Mouse (Mus musculus) limb, embryonic 15.5 days (tissue): ENCODE data around the gene Ltbp2. TPM values are rescaled to one million over a fixed set of nuclear protein-coding genes. Genes with fewer than 3 reads are reported as not detected.

Experiments
- ATAC-seq: fragments of 200-750 bp; cut with Nextera tagmentation; 2 replicates; pipeline ENCODE4 v1.8.0; 2017; ENCODE audit warnings: low read depth, moderate TSS enrichment; ENCODE audit not compliant: insufficient number of reproducible peaks, low FRiP score, low TSS enrichment
- H3K27ac ChIP-seq: fragments of 300-500 bp; sonication (generic); 2 replicates; pipeline ENCODE4 v1.5.1; 2015; ENCODE audit warnings: moderate library complexity, mild to moderate bottlenecking, inconsistent platforms
- H3K27me3 ChIP-seq: fragments of 300-500 bp; sonication (generic); 2 replicates; pipeline ENCODE4 v1.6.1; 2015; ENCODE audit warnings: inconsistent platforms
- H3K36me3 ChIP-seq: fragments of 300-500 bp; sonication (generic); 2 replicates; pipeline ENCODE4 v1.6.1; 2015; ENCODE audit warnings: inconsistent platforms
- H3K4me1 ChIP-seq: fragments of 300-500 bp; sonication (generic); 2 replicates; pipeline ENCODE4 v1.6.1; 2015; ENCODE audit warnings: inconsistent platforms
- H3K4me2 ChIP-seq: fragments of 300-500 bp; sonication (generic); 2 replicates; pipeline ENCODE4 v1.6.1; 2015; ENCODE audit warnings: mild to moderate bottlenecking, inconsistent platforms
- H3K4me3 ChIP-seq: fragments of 300-500 bp; sonication (generic); 2 replicates; pipeline ENCODE4 v1.5.1; 2015; ENCODE audit warnings: mild to moderate bottlenecking, inconsistent platforms
- H3K9ac ChIP-seq: fragments of 300-500 bp; sonication (generic); 2 replicates; pipeline ENCODE4 v1.6.1; 2015; ENCODE audit warnings: inconsistent platforms
- H3K9me3 ChIP-seq: fragments of 300-500 bp; sonication (generic); 2 replicates; pipeline ENCODE4 v1.6.1; 2016; ENCODE audit warnings: inconsistent platforms
- WGBS: fragments of 180-500 bp; shearing (Covaris S2); methylation state at CpG from one replicate; pipeline ENCODE4 v1.1.7; 2015; 5-methylcytosine and 5-hydroxymethylcytosine counted together
- polyA plus RNA-seq: library from polyadenylated mRNA; unstranded; fragments of >200 nt; fragmentation: Nextera tagmentation; extraction: Ambion mirVana; gene quantifications from 2 replicates; pipeline ENCODE4 v1.2.1, GENCODE M21; 2015

Ltbp2 gene
- polyA plus RNA-seq, 1 experiment from 2014 or later = 7.1 TPM

DNA sequence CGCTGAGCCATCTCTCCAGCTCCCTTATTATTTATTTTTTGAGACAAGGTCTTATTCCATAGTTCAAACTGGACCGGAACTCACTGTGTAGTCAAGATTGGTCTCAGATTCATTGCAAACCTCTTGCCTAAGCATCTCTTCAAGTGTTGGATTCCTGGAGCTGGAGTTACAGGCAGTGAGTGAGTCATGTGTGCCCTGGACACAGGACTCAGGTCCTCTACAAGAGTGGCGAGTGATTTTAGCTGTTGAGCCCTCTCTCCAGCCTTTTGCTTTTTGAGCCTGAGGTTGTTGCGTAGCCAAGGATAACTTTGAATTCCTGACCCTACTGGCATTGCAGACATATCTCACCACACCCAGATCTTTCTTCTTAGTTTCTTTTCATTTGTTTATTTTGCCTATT lies 130.6 kb downstream of the Ltbp2 start:
- ATAC-seq = no peak
- H3K27ac ChIP-seq = no peak overlapping the region
- H3K4me2 ChIP-seq = no peak overlapping the region
- 0 out of 2 replicates have a peak, but pooled peaks cover under 1% of the 10 kb centered on the region for H3K4me1 ChIP-seq
- WGBS = 71% methylated on average over 4 of the region's 4 CpGs
- no peaks in the 10 kb centered on the region for H3K27me3 ChIP-seq
- H3K4me3 ChIP-seq = no peak overlapping the region
- no peaks in the 10 kb centered on the region for H3K9me3 ChIP-seq
- no peak overlapping the region for H3K9ac ChIP-seq
- H3K36me3 ChIP-seq = no peaks in the 10 kb centered on the region

- WGBS = 85% methylated on average over 10 of the region's 10 CpGs
- Histone ChIP-seq H3K4me1 (no peaks in the 10 kb centered on the region), H3K9ac (no peak overlapping the region), H3K36me3 (no peaks in the 10 kb centered on the region), H3K27ac (no peak overlapping the region), H3K4me3 (no peak overlapping the region), H3K9me3 (no peaks in the 10 kb centered on the region), H3K27me3 (no peaks in the 10 kb centered on the region), H3K4me2 (no peak overlapping the region)
- no peak for ATAC-seq
Measured at GRCm38 (mm10) chr12:84743496-84743895, 132.8 kb downstream of the Ltbp2 start.

DNA sequence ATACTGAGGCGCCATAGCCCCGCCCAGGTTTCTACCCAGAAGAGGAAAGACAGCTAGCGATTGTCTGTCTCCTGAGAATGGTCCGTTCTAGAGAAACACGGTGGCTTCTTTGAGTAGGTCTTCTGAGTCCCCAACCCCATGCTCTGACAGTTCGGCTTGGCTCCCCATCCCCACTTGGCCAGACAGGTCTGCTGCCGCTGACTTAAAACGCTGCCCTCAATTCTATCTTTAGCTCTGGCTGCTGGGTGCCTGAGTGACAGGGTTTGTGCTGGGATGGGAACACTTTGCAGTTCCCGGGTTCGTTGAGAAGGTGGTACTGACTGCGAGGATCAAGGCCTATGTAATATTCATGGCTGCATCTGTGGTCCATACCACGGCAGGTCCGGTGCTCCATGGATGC lies 143.0 kb downstream of the Ltbp2 start:
- Histone ChIP-seq H3K4me1 (no peaks in the 10 kb centered on the region), H3K4me2 (no peak overlapping the region), H3K27ac (no peak overlapping the region), H3K9ac (no peak overlapping the region), H3K36me3 (no peaks in the 10 kb centered on the region), H3K9me3 (no peaks in the 10 kb centered on the region), H3K27me3 (no peaks in the 10 kb centered on the region), H3K4me3 (no peak overlapping the region)
- ATAC-seq = no peak
- WGBS = 66% methylated on average over 13 of the region's 13 CpGs

Other genes with a start within 250 kb of the Ltbp2 start
- not detected in 2 replicates for gene Vrtn, start 235.5 kb downstream of the Ltbp2 start, polyA plus RNA-seq
- gene Syndig1l, start 177.7 kb downstream of the Ltbp2 start, polyA plus RNA-seq = not detected in 2 replicates
- gene Npc2, start 103.4 kb downstream of the Ltbp2 start, polyA plus RNA-seq = 72.0 and 76.6 TPM in 2 replicates
- gene Isca2, start 103.3 kb downstream of the Ltbp2 start, polyA plus RNA-seq = 113 TPM in 2 replicates
- 122 and 128 TPM in 2 replicates for gene Fcf1, start 94.4 kb upstream of the Ltbp2 start, polyA plus RNA-seq
- gene Arel1, start 94.4 kb upstream of the Ltbp2 start, polyA plus RNA-seq = 9.4 and 11.5 TPM in 2 replicates
- gene Ylpm1, start 119.8 kb upstream of the Ltbp2 start, polyA plus RNA-seq = 23.0 and 26.2 TPM in 2 replicates
- 3.6 and 3.9 TPM in 2 replicates for gene Prox2, start 234.2 kb upstream of the Ltbp2 start, polyA plus RNA-seq
- 96.0 and 108 TPM in 2 replicates for gene Dlst, start 234.3 kb upstream of the Ltbp2 start, polyA plus RNA-seq